Mouse (Mus musculus): Measurements from ENCODE around the gene Pik3ca. TPM values are rescaled to one million over a fixed set of nuclear protein-coding genes. Genes with fewer than 3 reads are reported as not detected.

Pik3ca gene
- polyA plus RNA-seq, 1 experiment from 2014 or later, result 8.2 TPM

DNA sequence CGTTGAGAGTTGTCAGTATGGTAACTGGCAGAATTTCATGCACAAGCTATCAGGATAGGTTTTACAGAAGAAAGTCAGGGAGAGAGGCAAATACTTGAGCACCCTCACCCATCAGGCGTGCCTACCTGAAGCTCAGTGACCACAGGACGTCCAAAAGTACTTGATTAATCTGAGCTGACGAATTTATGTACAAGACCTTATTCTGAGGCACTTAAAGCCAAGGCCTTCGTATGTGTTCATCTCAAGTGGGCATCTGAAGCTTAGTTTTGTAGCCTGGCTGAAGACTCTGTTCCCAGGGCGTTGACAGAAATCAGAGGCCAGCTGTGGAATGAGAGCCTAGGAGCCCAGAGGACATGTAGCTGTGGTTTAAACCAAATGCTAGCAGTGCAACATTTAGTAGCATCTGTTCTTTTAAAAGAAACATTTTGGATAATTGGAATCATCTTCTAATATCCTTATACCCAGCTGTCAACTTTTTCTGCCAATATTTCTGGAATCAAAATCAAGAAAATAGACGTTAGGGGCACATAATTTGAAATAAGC lies 15.1 kb downstream of the Pik3ca start:
- no peak for ATAC-seq (ENCODE audit: insufficient read depth, low FRiP score)
- H3K27ac ChIP-seq (ENCODE audit: low read length), result no peak overlapping the region
- H3K9ac ChIP-seq (ENCODE audit: low read length), result no peak overlapping the region
- H3K4me3 ChIP-seq (replicated peaks; ENCODE audit: low read length), result no peak overlapping the region
- 68% methylated on average over 7 of the region's 7 CpGs for WGBS
- H3K4me2 ChIP-seq (ENCODE audit: low read depth, low read length), result no peak overlapping the region
- H3K9me3 ChIP-seq (replicated peaks; ENCODE audit: control insufficient read depth, low read length), result 0 out of 2 replicates have a peak, but pooled peaks cover 4% of the 10 kb centered on the region
- no peaks in the 10 kb centered on the region for H3K36me3 ChIP-seq (ENCODE audit: control insufficient read depth, insufficient read depth, low read length)
- no peaks in the 10 kb centered on the region for H3K27me3 ChIP-seq (ENCODE audit: control insufficient read depth, insufficient read depth, low read length)
- peaks cover 42% of the 10 kb centered on the region for H3K4me1 ChIP-seq (ENCODE audit: control insufficient read depth, insufficient read depth, low read length)

DNA sequence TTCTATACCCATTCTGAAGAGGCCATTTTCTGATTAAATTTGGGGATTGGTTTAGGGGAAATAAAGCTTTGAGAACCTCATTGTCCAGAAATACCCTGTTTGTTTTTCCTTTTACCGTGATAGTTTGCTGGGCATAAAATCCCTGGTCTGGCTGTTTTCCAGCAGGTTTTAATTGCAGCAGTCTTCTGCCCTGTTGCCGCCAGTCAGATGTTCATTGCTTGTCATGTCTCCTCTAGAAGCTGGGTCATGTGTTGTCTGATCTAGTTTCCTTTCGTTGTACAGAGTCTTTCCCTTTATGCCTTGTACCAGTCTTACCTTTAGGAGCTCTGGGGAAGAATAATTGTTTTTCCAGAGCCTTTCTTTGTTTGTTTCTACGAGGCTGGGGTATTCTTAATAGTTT lies 16.9 kb downstream of the Pik3ca start:
- H3K9me3 ChIP-seq (replicated peaks; ENCODE audit: control insufficient read depth, low read length), result no peaks in the 10 kb centered on the region
- 51% methylated on average over 4 of the region's 4 CpGs for WGBS
- no peak overlapping the region for H3K4me2 ChIP-seq (ENCODE audit: low read depth, low read length)
- H3K4me3 ChIP-seq (replicated peaks; ENCODE audit: low read length), result no peak overlapping the region
- no peak overlapping the region for H3K9ac ChIP-seq (ENCODE audit: low read length)
- no peaks in the 10 kb centered on the region for H3K36me3 ChIP-seq (ENCODE audit: control insufficient read depth, insufficient read depth, low read length)
- no peaks in the 10 kb centered on the region for H3K27me3 ChIP-seq (ENCODE audit: control insufficient read depth, insufficient read depth, low read length)
- H3K27ac ChIP-seq (ENCODE audit: low read length), result no peak overlapping the region
- no peak for ATAC-seq (ENCODE audit: insufficient read depth, low FRiP score)
- peaks cover 43% of the 10 kb centered on the region for H3K4me1 ChIP-seq (ENCODE audit: control insufficient read depth, insufficient read depth, low read length)

DNA sequence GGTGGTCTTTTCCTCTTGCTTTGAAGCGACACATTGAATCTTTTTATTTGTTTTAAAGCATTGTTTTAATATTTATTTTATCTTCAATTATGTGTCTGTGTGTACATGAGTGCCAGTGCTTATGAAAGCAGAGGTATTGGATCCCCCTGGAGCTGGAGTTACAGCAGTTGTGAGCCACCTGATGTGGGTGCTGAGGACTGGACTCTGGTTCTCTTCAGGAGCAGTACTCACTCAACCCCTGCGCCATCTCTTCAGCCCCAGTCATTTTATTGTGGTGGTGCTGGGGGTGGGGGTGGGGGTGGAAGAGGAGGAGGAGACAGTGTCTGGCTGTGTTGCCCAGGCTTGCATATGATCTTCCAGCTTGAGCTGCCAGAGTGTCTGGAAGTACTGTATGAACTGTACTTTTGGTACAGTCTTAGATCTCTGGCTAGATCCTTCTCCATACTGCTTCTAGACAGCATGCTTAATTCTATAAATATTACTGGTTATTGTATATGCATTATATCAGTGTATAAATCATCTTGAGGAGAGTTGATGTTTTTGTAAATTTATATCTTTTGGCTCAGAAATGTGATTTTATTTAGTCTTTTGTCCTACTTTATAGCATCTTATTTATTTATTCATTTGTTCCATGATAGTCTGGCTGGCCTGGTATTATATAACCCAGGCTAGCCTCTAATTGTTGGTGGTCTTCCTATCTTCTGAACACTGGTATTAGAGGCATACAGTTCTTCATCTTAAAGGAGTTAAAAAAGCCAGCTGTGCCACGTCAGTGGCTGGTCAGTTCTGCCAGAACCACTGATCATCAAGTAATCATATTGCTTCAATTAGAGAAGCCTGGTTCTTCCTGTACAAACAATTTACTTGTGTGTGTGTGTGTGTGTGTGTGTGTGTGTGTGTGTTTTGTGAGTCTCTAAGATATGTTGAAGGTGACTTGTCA lies 18.2 kb downstream of the Pik3ca start:
- H3K36me3 ChIP-seq (ENCODE audit: control insufficient read depth, insufficient read depth, low read length), result no peaks in the 10 kb centered on the region
- no peak overlapping the region for H3K9ac ChIP-seq (ENCODE audit: low read length)
- no peaks in the 10 kb centered on the region for H3K9me3 ChIP-seq (replicated peaks; ENCODE audit: control insufficient read depth, low read length)
- H3K4me2 ChIP-seq (ENCODE audit: low read depth, low read length), result no peak overlapping the region
- H3K27ac ChIP-seq (ENCODE audit: low read length), result no peak overlapping the region
- no peaks in the 10 kb centered on the region for H3K27me3 ChIP-seq (ENCODE audit: control insufficient read depth, insufficient read depth, low read length)
- ATAC-seq (ENCODE audit: insufficient read depth, low FRiP score), result peak; percentile 45; the same call in 1 of the 2 replicates
- WGBS, result 48% methylated on average over 3 of the region's 3 CpGs
- no peak overlapping the region for H3K4me3 ChIP-seq (replicated peaks; ENCODE audit: low read length)
- H3K4me1 ChIP-seq (ENCODE audit: control insufficient read depth, insufficient read depth, low read length), result peaks cover 43% of the 10 kb centered on the region

DNA sequence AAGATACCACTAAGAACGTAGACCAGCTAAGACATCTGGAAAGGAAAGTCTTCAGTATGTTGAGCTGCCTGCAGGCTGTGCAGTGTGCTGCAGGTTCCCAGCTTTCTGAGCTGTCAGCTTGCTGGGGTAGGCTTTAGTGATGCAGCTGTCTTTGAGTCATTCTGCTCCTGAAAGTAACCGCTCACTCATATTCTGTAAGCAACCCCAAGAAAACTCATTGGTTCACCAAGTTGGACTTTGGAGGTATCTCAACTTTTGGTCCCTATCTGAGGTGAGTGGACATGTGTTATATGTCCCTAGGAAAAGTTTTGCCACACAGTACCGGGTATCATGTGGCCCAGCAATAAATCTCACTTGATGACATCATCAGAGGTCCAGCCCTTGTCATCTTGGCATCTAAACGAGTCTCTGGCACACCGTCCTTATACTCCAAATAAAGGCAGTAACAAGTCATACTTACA lies 20.3 kb downstream of the Pik3ca start:
- H3K4me3 ChIP-seq (replicated peaks; ENCODE audit: low read length), result no peak overlapping the region
- no peaks in the 10 kb centered on the region for H3K27me3 ChIP-seq (ENCODE audit: control insufficient read depth, insufficient read depth, low read length)
- H3K4me1 ChIP-seq (ENCODE audit: control insufficient read depth, insufficient read depth, low read length), result peaks cover 41% of the 10 kb centered on the region
- no peaks in the 10 kb centered on the region for H3K9me3 ChIP-seq (replicated peaks; ENCODE audit: control insufficient read depth, low read length)
- H3K4me2 ChIP-seq (ENCODE audit: low read depth, low read length), result no peak overlapping the region
- WGBS, result 60% methylated on average over 5 of the region's 5 CpGs
- peak; percentile 46; the same call in 1 of the 2 replicates for ATAC-seq (ENCODE audit: insufficient read depth, low FRiP score)
- H3K36me3 ChIP-seq (ENCODE audit: control insufficient read depth, insufficient read depth, low read length), result no peaks in the 10 kb centered on the region
- no peak overlapping the region for H3K9ac ChIP-seq (ENCODE audit: low read length)
- H3K27ac ChIP-seq (ENCODE audit: low read length), result peak overlapping the region; percentile 72

DNA sequence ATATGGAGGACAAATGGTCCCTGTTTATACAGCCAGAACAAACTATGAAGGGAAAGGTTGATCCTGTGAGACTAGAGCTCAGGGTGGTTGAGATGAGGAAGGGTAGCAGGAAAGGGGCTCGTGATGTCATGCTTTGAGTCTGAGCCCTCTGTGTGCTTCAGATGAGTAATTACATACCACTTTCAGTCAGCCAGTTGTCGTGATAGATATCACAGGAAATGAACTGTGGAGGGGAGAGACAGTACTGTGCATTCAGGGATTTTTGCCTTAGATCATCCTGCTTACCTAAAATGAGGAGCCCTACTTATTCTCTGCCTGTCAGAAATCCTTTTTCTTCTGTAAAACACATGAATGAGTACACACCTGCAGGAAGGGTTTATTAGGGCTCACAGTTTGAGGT lies 22.4 kb downstream of the Pik3ca start:
- Histone ChIP-seq H3K4me1 (ENCODE audit: control insufficient read depth, insufficient read depth, low read length) (peaks cover 30% of the 10 kb centered on the region), H3K9me3 (replicated peaks; ENCODE audit: control insufficient read depth, low read length) (no peaks in the 10 kb centered on the region), H3K27me3 (ENCODE audit: control insufficient read depth, insufficient read depth, low read length) (no peaks in the 10 kb centered on the region), H3K36me3 (ENCODE audit: control insufficient read depth, insufficient read depth, low read length) (no peaks in the 10 kb centered on the region), H3K4me3 (replicated peaks; ENCODE audit: low read length) (no peak overlapping the region), H3K9ac (ENCODE audit: low read length) (no peak overlapping the region), H3K4me2 (ENCODE audit: low read depth, low read length) (no peak overlapping the region), H3K27ac (ENCODE audit: low read length) (no peak overlapping the region)
- ATAC-seq (ENCODE audit: insufficient read depth, low FRiP score), result no peak
- WGBS, result 49% methylated on average over 2 of the region's 2 CpGs

DNA sequence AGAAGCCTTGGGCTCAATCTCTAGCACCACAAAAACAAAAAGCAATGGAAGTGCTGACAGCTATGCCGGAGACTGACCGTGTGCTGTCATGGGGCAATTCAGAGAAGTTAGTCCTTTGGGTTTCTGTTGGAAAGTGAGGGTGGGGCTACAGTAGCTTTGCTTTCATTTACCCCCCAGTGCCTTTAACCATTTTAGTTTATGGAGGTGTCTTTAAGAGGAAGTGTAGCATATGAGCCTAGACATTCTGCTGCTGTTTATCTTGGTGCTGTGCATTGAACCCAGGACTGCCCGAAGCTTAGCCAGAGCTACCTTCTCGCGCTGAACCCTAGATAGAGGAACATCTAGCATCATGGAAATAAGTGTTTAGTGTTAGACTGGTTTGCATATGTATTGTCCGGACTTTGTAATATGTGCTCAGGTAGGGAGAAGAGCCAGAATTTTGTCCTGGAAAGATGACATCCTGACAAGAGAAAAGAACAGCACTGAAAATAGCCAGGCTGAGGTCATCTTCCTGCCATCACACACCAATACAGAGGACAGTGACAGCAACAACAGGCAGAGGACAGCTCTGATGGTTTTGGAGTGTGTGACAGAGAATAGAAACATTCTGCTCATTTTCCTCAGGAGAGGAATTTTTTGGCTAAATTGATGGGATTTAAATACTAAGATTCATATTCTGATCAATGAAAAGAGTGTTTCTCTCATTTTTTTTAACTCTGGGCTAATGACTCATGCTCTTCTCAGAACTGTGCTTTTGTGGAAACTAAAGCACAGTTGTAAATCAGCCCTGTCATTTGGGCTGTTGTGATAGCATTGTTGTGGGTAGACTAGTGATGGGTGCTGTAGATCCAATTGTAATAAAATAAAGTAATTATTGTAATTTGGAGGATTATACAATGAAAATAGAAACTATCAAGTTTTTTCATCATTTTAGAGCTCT lies 23.9 kb downstream of the Pik3ca start:
- 91% methylated on average over 6 of the region's 6 CpGs for WGBS
- H3K4me1 ChIP-seq (ENCODE audit: control insufficient read depth, insufficient read depth, low read length), result peaks cover 18% of the 10 kb centered on the region
- H3K4me3 ChIP-seq (replicated peaks; ENCODE audit: low read length), result no peak overlapping the region
- ATAC-seq (ENCODE audit: insufficient read depth, low FRiP score), result no peak
- no peak overlapping the region for H3K4me2 ChIP-seq (ENCODE audit: low read depth, low read length)
- H3K36me3 ChIP-seq (ENCODE audit: control insufficient read depth, insufficient read depth, low read length), result no peaks in the 10 kb centered on the region
- 0 out of 2 replicates have a peak, but pooled peaks cover 2% of the 10 kb centered on the region for H3K9me3 ChIP-seq (replicated peaks; ENCODE audit: control insufficient read depth, low read length)
- H3K27ac ChIP-seq (ENCODE audit: low read length), result no peak overlapping the region
- H3K27me3 ChIP-seq (ENCODE audit: control insufficient read depth, insufficient read depth, low read length), result no peaks in the 10 kb centered on the region
- no peak overlapping the region for H3K9ac ChIP-seq (ENCODE audit: low read length)

DNA sequence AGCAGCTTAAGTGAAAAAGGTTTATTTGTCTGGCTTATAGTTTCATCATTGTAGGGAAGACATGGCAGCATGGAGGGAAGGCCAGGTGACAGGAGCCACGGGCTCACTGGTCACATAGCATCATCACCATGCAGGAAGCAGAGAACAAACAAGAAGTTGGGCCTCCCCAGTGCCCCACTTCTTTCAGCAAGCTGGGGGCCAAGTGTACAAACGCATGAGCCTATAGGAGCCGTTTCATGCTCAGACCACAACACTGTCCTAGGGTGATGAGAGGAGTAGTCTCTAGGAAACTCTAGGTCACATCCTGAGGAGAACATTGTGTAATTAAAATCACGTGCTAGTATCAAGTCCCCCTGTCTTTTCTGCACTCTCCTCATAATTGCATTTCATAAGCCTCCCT lies 30.2 kb downstream of the Pik3ca start:
- no peak overlapping the region for H3K4me2 ChIP-seq (ENCODE audit: low read depth, low read length)
- WGBS, result 49% methylated on average over 4 of the region's 4 CpGs
- 0 out of 2 replicates have a peak, but pooled peaks cover 2% of the 10 kb centered on the region for H3K9me3 ChIP-seq (replicated peaks; ENCODE audit: control insufficient read depth, low read length)
- H3K27me3 ChIP-seq (ENCODE audit: control insufficient read depth, insufficient read depth, low read length), result no peaks in the 10 kb centered on the region
- no peak overlapping the region for H3K9ac ChIP-seq (ENCODE audit: low read length)
- H3K4me3 ChIP-seq (replicated peaks; ENCODE audit: low read length), result no peak overlapping the region
- no peak overlapping the region for H3K27ac ChIP-seq (ENCODE audit: low read length)
- no peaks in the 10 kb centered on the region for H3K36me3 ChIP-seq (ENCODE audit: control insufficient read depth, insufficient read depth, low read length)
- ATAC-seq (ENCODE audit: insufficient read depth, low FRiP score), result no peak
- H3K4me1 ChIP-seq (ENCODE audit: control insufficient read depth, insufficient read depth, low read length), result peaks cover 6% of the 10 kb centered on the region; the same call in 1 of the 2 replicates

DNA sequence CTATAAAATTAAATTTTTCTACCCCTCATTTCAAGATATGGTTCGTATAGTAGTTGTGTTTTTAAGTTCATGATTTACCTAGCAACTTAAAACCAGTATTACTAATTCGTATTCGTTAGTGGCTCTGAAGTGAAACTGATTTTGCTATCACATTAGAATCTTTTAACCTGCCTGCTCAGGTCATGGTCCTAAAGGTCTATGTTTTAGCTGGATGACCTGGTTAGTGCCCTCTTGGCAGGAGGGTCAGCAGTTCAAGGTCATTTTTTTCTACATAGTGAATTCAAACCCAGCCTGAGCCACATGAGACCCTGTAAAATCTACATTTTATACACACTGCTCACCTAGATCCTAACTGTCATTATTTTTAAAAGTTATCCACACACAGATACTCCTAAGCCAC lies 30.9 kb downstream of the Pik3ca start:
- H3K9ac ChIP-seq (ENCODE audit: low read length), result no peak overlapping the region
- no peak for ATAC-seq (ENCODE audit: insufficient read depth, low FRiP score)
- H3K27me3 ChIP-seq (ENCODE audit: control insufficient read depth, insufficient read depth, low read length), result no peaks in the 10 kb centered on the region
- H3K27ac ChIP-seq (ENCODE audit: low read length), result no peak overlapping the region; the same call in 1 of the 2 replicates
- peaks cover 6% of the 10 kb centered on the region; the same call in 1 of the 2 replicates for H3K4me1 ChIP-seq (ENCODE audit: control insufficient read depth, insufficient read depth, low read length)
- no peak overlapping the region for H3K4me2 ChIP-seq (ENCODE audit: low read depth, low read length)
- WGBS, result 82% methylated on average over 3 of the region's 3 CpGs
- no peak overlapping the region for H3K4me3 ChIP-seq (replicated peaks; ENCODE audit: low read length)
- H3K9me3 ChIP-seq (replicated peaks; ENCODE audit: control insufficient read depth, low read length), result 0 out of 2 replicates have a peak, but pooled peaks cover 2% of the 10 kb centered on the region
- H3K36me3 ChIP-seq (ENCODE audit: control insufficient read depth, insufficient read depth, low read length), result no peaks in the 10 kb centered on the region

Data from stomach, embryonic 16.5 days (tissue).